Mouse (Mus musculus) adrenal gland, postnatal 14 days (tissue): ENCODE measurements around the gene Emp2. TPM values are rescaled to one million over a fixed set of nuclear protein-coding genes. Genes with fewer than 3 reads are reported as not detected.

Experiments
- DNase-seq: peaks from one replicate; pipeline ENCODE4 v3.0.0; 2021; ENCODE audit warnings: mixed read lengths
- microRNA-seq, 2 experiments: library from miRNA; unstranded; fragments of <30 nt; microRNA quantifications; one replicate each; pipeline ENCODE4 v1.2.0; 2021
- total RNA-seq: library from RNA; stranded (reverse); gene quantifications from 2 replicates; pipeline ENCODE4 v1.2.3, GENCODE M21; 2021

Gene Emp2
- total RNA-seq, 1 experiment from 2014 or later = 8.3 TPM

DNA sequence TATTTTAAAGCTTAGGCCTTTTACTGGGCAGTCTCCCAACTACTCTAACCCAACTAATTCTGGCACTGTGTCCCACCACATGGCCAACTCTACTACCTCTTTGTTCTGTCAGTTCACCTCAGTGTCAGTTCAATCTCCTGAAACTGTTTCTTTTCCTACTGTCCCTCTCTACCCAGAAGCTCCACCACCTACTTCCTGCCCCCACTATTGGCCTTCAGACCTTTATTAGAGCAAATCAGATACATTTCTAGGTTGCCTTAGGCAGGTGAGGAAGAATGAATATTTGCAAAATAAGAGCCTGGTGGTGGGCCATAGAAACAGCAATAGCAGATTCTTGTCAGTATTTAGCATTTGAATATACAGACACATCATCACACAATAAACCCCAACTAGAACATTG is 77.2 kb downstream of the Emp2 start:
- no peak for DNase-seq

Small RNA genes lying within 50 kb of the gene (microRNA-seq; reads per million reads assigned to microRNA genes)
- gene Gm22932 = 0 reads per million in 2 experiments

Other genes with a start within 250 kb of the Emp2 start
- not detected in 2 replicates for gene Rpl39l, start 143.7 kb downstream of the Emp2 start, total RNA-seq
- gene Atf7ip2, start 121.3 kb downstream of the Emp2 start, total RNA-seq = 0.26 and 0.74 TPM in 2 replicates
- gene Tekt5, start 81.5 kb upstream of the Emp2 start, total RNA-seq = not detected in 2 replicates
- 23.1 and 25.6 TPM in 2 replicates for gene Nubp1, start 98.0 kb upstream of the Emp2 start, total RNA-seq
- 1.6 and 2.3 TPM in 2 replicates for gene Tvp23a, start 133.4 kb upstream of the Emp2 start, total RNA-seq
- gene Ciita, start 166.1 kb upstream of the Emp2 start, total RNA-seq = 1.2 and 8.1 TPM in 2 replicates
- gene Dexi, start 229.1 kb upstream of the Emp2 start, total RNA-seq = 16.7 and 17.4 TPM in 2 replicates
- 37.0 and 42.8 TPM in 2 replicates for gene Clec16a, start 231.4 kb upstream of the Emp2 start, total RNA-seq